Mouse (Mus musculus): ENCODE measurements around the gene Sh3d21. TPM values are rescaled to one million over a fixed set of nuclear protein-coding genes. Genes with fewer than 3 reads are reported as not detected.
"Not testable (repeated sequence)": the region's sequence is repeated elsewhere in the genome, so short reads cannot be mapped to it uniquely, and the experiment has no call there.

Sh3d21 gene
- polyA plus RNA-seq, 1 experiment from 2014 or later, result 0.55 TPM

DNA sequence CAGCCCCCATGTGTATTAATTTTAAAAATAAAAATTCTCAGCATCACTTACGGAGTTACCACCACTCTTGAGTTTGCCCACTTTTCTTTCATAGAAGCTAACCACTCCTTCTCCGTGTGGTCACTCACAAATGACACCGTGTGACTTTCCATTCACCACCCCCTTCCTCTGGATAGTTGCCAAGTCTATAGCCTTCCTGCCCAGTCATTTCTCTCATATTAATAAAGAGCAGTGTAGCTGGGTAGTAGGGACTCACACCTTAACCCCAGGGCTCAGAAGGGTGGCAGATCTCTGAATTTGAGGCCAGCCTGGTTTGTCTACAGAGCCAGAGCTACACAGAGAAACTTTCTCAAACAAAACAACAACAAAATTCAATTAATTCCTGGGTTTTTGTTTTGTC lies 34.2 kb upstream of the Sh3d21 start:
- Histone ChIP-seq H3K4me2 (replicated peaks) (no peak overlapping the region), H3K4me1 (replicated peaks) (peaks cover 39% of the 10 kb centered on the region), H3K4me3 (replicated peaks) (no peak overlapping the region), H3K9ac (replicated peaks) (no peak overlapping the region), H3K27ac (no peak overlapping the region), H3K27me3 (no peaks in the 10 kb centered on the region), H3K9me3 (no peaks in the 10 kb centered on the region), H3K36me3 (peaks cover 8% of the 10 kb centered on the region)
- 85% methylated on average over 3 of the region's 3 CpGs for WGBS
- no peak for ATAC-seq

DNA sequence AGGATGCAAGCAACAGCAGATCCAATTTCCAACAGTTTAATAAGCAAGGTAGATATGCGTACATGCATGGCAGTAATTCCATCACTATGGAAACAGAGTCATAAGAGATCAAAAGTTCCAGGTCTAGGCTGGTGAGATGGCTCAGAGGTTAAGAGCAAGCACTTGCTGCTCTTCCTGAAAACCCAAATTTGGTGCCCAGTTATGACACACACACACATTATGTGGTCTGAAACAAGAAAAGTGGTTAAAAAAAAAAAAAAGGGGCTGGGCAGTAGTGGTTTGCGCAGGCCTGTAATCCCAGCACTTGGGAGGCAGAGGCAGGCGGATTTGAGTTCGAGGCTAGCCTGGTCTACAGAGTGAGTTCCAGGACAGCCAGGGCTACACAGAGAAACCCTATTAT lies 31.6 kb upstream of the Sh3d21 start:
- Histone ChIP-seq H3K4me2 (replicated peaks) (no peak overlapping the region), H3K4me3 (replicated peaks) (no peak overlapping the region), H3K36me3 (peaks cover 20% of the 10 kb centered on the region), H3K27me3 (no peaks in the 10 kb centered on the region), H3K9ac (replicated peaks) (no peak overlapping the region), H3K9me3 (no peaks in the 10 kb centered on the region), H3K4me1 (replicated peaks) (peaks cover 21% of the 10 kb centered on the region), H3K27ac (no peak overlapping the region)
- ATAC-seq, result no peak
- WGBS, result 95% methylated on average over 4 of the region's 4 CpGs

DNA sequence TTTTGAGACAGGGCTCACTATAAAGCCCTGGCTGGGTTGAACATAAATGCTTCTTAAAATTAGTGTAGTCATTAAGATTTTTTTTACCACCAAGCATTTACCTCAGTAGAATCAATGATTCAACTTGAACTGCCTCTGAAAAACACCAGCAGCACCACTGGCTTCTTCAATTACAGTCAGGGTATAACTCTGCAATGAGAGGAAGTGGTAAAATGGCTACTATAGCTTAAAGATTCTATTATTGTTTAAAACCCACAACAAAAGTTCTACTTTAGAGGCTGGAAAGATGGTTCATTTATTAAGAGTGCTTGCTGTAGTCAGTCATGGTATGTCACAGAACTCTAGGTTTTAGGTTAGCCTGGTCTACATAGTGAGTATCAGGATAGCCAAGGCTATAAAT lies 30.9 kb upstream of the Sh3d21 start:
- Histone ChIP-seq H3K36me3 (peaks cover 21% of the 10 kb centered on the region), H3K9ac (replicated peaks) (no peak overlapping the region)

GRCm38 (mm10) chr4:126190636-126191035 lies 27.3 kb upstream of the Sh3d21 start:
- Histone ChIP-seq H3K27me3 (no peaks in the 10 kb centered on the region), H3K4me3 (replicated peaks) (no peak overlapping the region), H3K4me1 (replicated peaks) (0 out of 2 replicates have a peak, but pooled peaks cover 3% of the 10 kb centered on the region), H3K27ac (no peak overlapping the region), H3K9ac (replicated peaks) (no peak overlapping the region), H3K36me3 (peaks cover 24% of the 10 kb centered on the region), H3K9me3 (no peaks in the 10 kb centered on the region), H3K4me2 (replicated peaks) (no peak overlapping the region)
- no peak for ATAC-seq
- WGBS, result 95% methylated on average over 2 of the region's 2 CpGs

More for the DNA sequence above, 30.9 kb upstream of the Sh3d21 start:
- Histone ChIP-seq H3K4me2 (replicated peaks) (no peak overlapping the region), H3K4me3 (replicated peaks) (no peak overlapping the region), H3K27ac (no peak overlapping the region), H3K4me1 (replicated peaks) (peaks cover 14% of the 10 kb centered on the region), H3K27me3 (no peaks in the 10 kb centered on the region), H3K9me3 (no peaks in the 10 kb centered on the region)
- no peak for ATAC-seq

DNA sequence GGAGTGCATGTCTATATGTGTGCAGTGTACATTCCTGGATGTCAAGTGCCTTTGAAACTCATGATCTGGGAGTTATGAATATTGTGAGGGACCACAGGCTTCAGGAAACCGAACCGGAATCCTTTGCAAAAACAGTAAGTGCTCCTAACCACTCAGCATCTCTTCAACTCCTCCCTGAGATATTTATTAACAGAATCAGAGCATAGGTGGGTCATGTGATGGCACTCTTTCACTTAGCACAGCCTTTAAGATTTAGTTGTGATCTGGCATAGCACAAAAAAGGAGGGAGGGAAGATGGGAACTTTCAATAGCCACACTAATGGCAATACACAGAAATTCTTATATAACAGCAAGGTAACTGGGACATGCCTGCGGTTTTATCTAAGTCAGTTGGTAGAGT lies 23.8 kb upstream of the Sh3d21 start:
- whole genome bisulfite sequencing, result 91% methylated on average over 3 of the region's 3 CpGs
- Histone ChIP-seq H3K4me2 (replicated peaks) (no peak overlapping the region), H3K27ac (no peak overlapping the region), H3K4me1 (replicated peaks) (0 out of 2 replicates have a peak, but pooled peaks cover 3% of the 10 kb centered on the region), H3K27me3 (no peaks in the 10 kb centered on the region), H3K9ac (replicated peaks) (no peak overlapping the region), H3K4me3 (replicated peaks) (no peak overlapping the region), H3K9me3 (no peaks in the 10 kb centered on the region), H3K36me3 (peaks cover 33% of the 10 kb centered on the region)
- ATAC-seq, result no peak

DNA sequence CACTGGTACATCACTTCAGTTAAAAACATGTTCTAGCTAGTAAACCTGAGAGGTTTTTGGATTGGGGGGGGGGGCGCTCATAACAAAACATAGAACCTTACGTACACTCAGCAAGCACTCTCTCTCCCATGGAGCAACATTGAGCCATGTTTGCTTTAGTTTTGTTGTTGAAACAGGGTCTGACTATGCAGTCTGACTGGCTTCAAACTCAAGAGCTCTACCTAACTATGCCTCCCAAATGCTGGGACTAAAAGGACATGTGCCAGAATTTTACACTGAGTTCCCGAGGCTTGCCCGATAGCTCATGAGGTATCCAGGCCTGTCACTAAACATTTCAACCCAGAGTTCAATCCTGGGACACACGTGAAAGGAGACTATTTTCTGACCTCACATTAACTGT lies 19.7 kb upstream of the Sh3d21 start:
- Histone ChIP-seq H3K9me3 (no peaks in the 10 kb centered on the region), H3K4me2 (replicated peaks) (no peak overlapping the region), H3K4me1 (replicated peaks) (0 out of 2 replicates have a peak, but pooled peaks cover 3% of the 10 kb centered on the region), H3K27me3 (no peaks in the 10 kb centered on the region), H3K9ac (replicated peaks) (no peak overlapping the region), H3K4me3 (replicated peaks) (no peak overlapping the region), H3K27ac (no peak overlapping the region), H3K36me3 (peaks cover 36% of the 10 kb centered on the region)
- WGBS, result 94% methylated on average over 5 of the region's 5 CpGs
- no peak for ATAC-seq

DNA sequence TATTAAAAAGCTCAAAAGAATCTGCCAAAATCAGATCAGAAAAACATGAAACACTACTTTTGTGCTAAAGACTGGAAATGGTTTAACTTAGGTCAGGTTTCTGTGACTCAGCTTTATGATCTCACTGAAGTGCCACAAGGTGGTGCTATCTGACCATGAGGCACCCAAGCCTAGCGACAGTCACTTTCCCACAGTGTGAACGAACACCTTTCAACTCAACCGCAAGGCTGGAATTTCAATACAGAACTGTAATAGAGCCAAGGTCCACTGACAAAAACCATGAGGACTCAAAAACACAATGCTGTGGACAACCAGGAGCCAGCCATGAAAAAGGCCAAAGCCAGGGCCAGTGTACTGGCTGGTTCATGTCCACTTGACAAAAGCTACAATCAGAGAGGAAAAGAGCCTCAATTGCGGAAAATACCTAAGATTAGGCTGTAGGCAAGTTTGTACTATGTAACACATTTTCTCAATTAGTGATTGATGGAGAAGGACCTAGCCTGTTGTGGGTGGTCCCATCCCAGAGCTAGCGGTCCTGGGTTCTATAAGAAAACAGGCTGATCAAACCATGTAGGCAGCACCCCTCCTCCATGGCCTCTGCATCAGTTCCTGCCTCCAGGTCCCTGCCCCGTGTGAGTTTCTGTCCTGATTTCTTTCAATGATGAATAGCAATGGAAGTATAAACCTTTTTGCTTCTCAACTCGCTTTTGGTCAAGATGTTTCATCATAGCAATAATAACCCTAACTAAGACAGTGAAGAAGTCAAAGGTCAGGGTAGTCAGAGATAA lies 18.1 kb upstream of the Sh3d21 start:
- 64% methylated on average over 7 of the region's 7 CpGs for WGBS
- 0 out of 2 replicates have a peak, but pooled peaks have one; percentile 43 for ATAC-seq
- Histone ChIP-seq H3K9me3 (no peaks in the 10 kb centered on the region), H3K27ac (no peak overlapping the region), H3K9ac (replicated peaks) (no peak overlapping the region), H3K27me3 (no peaks in the 10 kb centered on the region), H3K4me3 (replicated peaks) (no peak overlapping the region), H3K4me1 (replicated peaks) (no peaks in the 10 kb centered on the region), H3K4me2 (replicated peaks) (no peak overlapping the region), H3K36me3 (peaks cover 51% of the 10 kb centered on the region)

DNA sequence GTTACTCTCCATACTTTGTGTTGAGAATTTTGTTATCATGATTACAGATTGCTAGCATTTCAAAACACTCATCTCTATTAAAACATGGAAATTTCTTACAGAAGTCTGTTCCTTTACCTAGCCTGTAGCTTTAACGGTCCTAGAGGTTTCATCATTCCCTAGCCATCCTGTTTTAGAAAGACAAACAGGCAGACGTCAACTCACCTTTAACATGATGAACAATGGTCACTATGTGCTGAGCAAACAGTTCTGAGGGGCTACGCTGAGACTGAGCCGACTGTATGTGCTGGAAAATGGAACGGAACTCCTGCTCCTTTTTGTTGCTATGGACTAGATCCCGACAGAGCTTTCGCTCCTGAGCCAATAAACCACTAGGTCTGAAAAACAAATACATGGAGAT lies 12.7 kb upstream of the Sh3d21 start:
- not testable (repeated sequence) for H3K9me3 ChIP-seq; H3K4me3 ChIP-seq (replicated peaks); H3K9ac ChIP-seq (replicated peaks); H3K27me3 ChIP-seq; H3K4me2 ChIP-seq (replicated peaks); H3K27ac ChIP-seq; ATAC-seq; H3K4me1 ChIP-seq (replicated peaks)
- peaks cover 80% of the 10 kb centered on the region for H3K36me3 ChIP-seq
- WGBS, result 94% methylated on average over 7 of the region's 7 CpGs

DNA sequence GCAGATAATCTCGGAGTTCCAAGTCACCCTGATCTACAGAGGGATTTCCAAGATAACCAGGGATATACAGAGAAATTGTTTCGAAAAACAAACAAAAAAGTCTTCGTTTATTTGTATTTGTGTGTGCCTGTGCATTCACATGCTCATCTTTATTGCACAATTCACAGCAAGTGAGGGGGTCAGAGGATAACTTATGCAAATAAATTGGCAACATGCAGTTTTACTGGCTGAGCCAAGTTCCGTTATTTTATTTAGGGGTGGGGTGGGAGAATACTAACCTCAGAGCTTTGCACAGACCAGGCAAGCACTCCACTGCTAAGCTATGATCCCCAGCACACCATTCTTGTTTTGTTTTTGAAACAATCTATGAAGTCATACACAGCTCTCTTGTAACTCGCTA lies 10.5 kb upstream of the Sh3d21 start:
- ATAC-seq, result no peak
- Histone ChIP-seq H3K9ac (replicated peaks) (no peak overlapping the region), H3K4me3 (replicated peaks) (no peak overlapping the region), H3K9me3 (no peaks in the 10 kb centered on the region), H3K36me3 (peaks cover 86% of the 10 kb centered on the region), H3K4me1 (replicated peaks) (no peaks in the 10 kb centered on the region), H3K27ac (no peak overlapping the region), H3K27me3 (no peaks in the 10 kb centered on the region), H3K4me2 (replicated peaks) (no peak overlapping the region)
- 94% methylated on average over 5 of the region's 5 CpGs for WGBS

DNA sequence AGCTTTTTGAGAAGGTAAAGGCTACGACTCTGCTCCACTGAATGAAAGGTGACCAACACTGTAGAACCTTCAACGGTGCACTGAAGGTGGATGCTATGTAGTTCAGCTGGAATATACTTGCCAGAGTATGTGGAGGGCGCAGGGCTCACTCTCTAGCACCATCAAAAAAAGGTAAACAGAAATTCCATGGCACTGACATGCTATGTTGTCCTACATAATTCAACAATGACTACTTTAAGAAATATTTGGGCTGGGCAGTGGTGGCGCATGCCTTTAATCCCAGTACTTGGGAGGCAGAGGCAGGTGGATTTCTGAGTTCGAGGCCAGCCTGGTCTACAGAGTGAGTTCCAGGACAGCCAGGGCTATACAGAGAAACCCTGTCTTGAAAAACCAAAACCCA lies 7.4 kb upstream of the Sh3d21 start:
- H3K27ac ChIP-seq; H3K4me2 ChIP-seq (replicated peaks); H3K9me3 ChIP-seq; H3K27me3 ChIP-seq; ATAC-seq; H3K9ac ChIP-seq (replicated peaks); H3K4me1 ChIP-seq (replicated peaks); H3K4me3 ChIP-seq (replicated peaks): not testable (repeated sequence)
- WGBS, result 95% methylated on average over 5 of the region's 5 CpGs
- peaks cover 89% of the 10 kb centered on the region for H3K36me3 ChIP-seq

DNA sequence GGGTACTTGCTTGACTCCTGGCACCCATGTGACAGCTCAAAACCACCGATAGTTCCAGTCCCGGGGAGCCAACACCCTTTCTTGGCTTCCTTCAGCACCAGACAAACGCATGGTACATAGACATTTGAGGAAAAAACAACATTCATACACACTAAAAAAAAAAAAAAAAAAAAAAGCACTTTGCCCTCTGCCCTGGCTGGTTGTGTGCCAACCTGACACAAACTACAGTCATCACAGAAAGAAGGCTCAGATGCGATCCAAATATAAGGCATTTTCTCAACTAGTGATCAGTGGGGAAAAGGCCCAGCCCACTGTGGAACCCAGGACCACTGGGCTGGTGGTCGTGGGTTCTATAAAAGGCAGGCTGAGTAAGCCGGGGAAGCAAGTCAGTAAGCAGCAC lies 5.6 kb upstream of the Sh3d21 start:
- Histone ChIP-seq H3K27me3 (no peaks in the 10 kb centered on the region), H3K36me3 (peaks cover 74% of the 10 kb centered on the region), H3K4me3 (replicated peaks) (no peak overlapping the region), H3K9me3 (no peaks in the 10 kb centered on the region), H3K4me1 (replicated peaks) (no peaks in the 10 kb centered on the region), H3K4me2 (replicated peaks) (no peak overlapping the region), H3K27ac (no peak overlapping the region), H3K9ac (replicated peaks) (no peak overlapping the region)
- 92% methylated on average over 6 of the region's 6 CpGs for WGBS
- no peak for ATAC-seq

DNA sequence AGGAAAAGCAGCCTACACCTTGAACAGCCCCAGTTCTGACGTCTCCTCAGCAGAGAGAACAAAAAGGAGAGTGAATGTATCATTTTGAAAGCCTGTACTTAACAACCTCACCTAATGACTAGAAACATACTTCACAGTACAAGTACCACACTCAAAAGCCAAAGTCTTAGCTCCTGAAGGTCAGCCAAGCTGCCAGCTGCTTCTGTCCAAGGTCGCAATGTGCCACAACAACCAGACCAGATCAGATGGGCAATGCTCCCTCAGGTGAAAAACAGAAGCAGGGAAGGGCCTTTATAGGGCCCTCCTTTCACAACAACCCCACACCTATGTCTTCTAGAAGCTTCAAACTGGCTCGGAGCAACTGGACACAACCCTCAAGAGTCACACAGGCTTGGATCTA lies 2.8 kb upstream of the Sh3d21 start:
- WGBS, result 71% methylated on average over 3 of the region's 3 CpGs
- Histone ChIP-seq H3K4me2 (replicated peaks) (no peak overlapping the region), H3K4me3 (replicated peaks) (no peak overlapping the region), H3K36me3 (peaks cover 53% of the 10 kb centered on the region), H3K4me1 (replicated peaks) (peaks cover 13% of the 10 kb centered on the region), H3K27ac (no peak overlapping the region), H3K27me3 (no peaks in the 10 kb centered on the region), H3K9me3 (no peaks in the 10 kb centered on the region), H3K9ac (replicated peaks) (no peak overlapping the region)
- no peak for ATAC-seq

DNA sequence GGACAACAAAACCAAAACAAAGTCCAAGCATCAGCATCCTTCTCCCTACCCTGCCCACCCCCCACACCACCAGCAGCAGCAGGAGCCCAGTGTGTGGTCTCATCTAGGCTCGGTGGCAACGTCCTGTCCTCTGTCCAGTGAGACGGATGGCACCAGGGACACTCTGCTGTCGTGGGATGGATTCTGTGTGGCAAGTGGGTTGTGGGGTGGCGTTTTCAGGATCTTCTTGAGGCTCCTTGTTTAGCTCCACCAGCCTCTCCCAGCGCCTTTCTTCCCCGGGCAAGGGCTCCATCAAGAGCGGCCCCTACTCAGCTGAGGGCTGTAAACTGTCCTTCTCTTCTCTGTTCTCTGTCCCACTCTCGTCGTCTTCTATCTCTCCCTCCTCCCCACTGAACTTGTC lies 1.8 kb upstream of the Sh3d21 start:
- not testable (repeated sequence) for H3K27ac ChIP-seq; H3K4me2 ChIP-seq (replicated peaks); H3K27me3 ChIP-seq; H3K4me3 ChIP-seq (replicated peaks); H3K9ac ChIP-seq (replicated peaks); H3K9me3 ChIP-seq; ATAC-seq
- 74% methylated on average over 8 of the region's 10 CpGs for WGBS
- Histone ChIP-seq H3K36me3 (peaks cover 44% of the 10 kb centered on the region), H3K4me1 (replicated peaks) (peaks cover 13% of the 10 kb centered on the region)
